Comparison of ENCODE assay signal across 1 mouse cellular context in the genomic region with DNA sequence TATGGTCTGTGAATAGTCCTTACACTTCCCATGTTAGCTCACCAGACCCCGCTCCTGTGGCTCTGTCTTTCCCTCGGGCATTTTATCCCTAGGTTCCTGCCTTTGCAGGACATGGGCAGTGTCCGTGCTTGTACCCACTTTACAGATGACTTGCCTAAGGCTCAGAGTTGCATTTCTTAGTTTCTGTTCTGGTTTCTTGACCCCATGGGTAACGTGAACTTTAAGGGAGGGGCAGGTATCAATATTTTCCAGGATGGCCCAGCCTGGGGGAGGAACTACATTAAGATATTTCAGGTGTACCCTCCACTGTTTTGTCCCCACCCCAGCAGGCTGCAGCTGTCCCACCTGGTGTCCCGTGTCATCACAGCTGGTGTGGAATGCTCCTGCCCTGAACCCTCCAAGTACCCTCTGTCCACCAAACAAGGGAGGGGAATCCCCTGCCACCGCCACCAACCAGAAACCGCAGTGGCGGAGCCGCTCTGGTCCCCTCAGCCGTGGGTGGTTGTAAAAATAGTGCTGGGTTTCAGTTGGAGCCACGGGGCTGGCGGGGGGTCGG.
TF ChIP-seq lines count a peak whose summit lies in the region.

No protein-coding gene starts in this region.

TF ChIP-seq in CH12.LX, 34 proteins besides CTCF, POLR2A, EP300 and RAD21 (continued from another document):
- TF ChIP-seq KAT2A (IDR thresholded peaks at IDR 0.05; ENCODE audit: insufficient replicate concordance, low read length): no peak
